In the genomic region with DNA sequence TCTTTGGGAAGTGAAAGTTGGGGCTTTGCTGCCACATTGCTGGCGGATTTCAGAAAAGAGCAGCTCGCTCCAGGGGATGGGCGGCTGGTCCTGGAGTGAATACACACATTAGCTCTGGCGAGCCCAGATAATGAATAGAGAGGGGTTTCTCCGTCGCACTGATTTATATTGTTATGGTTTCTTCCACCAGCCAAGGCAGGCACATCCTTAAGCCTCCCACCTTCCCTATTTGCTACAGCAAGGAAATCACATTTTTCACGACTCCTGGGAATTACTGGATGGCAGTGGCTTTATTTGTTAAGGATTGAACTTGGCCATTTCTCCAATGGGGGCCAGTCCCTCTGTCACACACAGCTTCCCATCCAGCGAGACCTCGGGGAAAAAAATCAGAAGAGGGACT, we compare ENCODE assay signal across 28 mouse cellular contexts.
DNase-seq lines count a peak whose midpoint lies in the region; ATAC-seq and TF ChIP-seq lines count a peak whose summit lies in the region.
"Had no signal": no experiment of that assay in that cellular context is flagged by ENCODE, and none has a peak within 500 bp of the region (broad histone marks: within the 10 kb centered on the region; RNA-seq: fewer than 3 reads in every experiment).

No protein-coding gene starts in this region.

- no peaks in the 10 kb centered on the region for H3K36me3 ChIP-seq in forebrain, embryonic 14.5 days (ENCODE audit: control insufficient read depth, insufficient read depth, low read length)
- no peaks in the 10 kb centered on the region for H3K36me3 ChIP-seq in forebrain, embryonic 12.5 days (replicated peaks)
- H3K36me3 ChIP-seq in midbrain, embryonic 13.5 days, result no peaks in the 10 kb centered on the region
- no peaks in the 10 kb centered on the region for H3K36me3 ChIP-seq in midbrain, postnatal 0 days (ENCODE audit: insufficient read depth, low read length)
- H3K36me3 ChIP-seq: embryonic facial prominence, embryonic 12.5 days; heart, embryonic 12.5 days; liver, embryonic 12.5 days; stomach, embryonic 15.5 days had no signal

- H3K4me3 ChIP-seq in forebrain, embryonic 14.5 days (ENCODE audit: low read depth, low read length), result no peak overlapping the region
- no peak overlapping the region for H3K4me3 ChIP-seq in forebrain, embryonic 12.5 days (replicated peaks)
- H3K4me3 ChIP-seq in midbrain, embryonic 13.5 days (replicated peaks), result no peak overlapping the region
- H3K4me3 ChIP-seq in midbrain, postnatal 0 days (ENCODE audit: low read depth, low read length), result no peak overlapping the region
- H3K4me3 ChIP-seq: embryonic facial prominence, embryonic 12.5 days; heart, adult 2 months; heart, embryonic 12.5 days; liver, embryonic 12.5 days; megakaryocyte, embryonic 14.5 days; stomach, embryonic 15.5 days had no signal

- H3K27me3 ChIP-seq in forebrain, embryonic 14.5 days (replicated peaks; ENCODE audit: control insufficient read depth, insufficient read depth, low read length), result no peaks in the 10 kb centered on the region
- peaks cover 15% of the 10 kb centered on the region; the same call in 1 of the 2 replicates for H3K27me3 ChIP-seq in forebrain, embryonic 12.5 days
- H3K27me3 ChIP-seq in midbrain, embryonic 13.5 days, result peaks cover 10% of the 10 kb centered on the region; the same call in 1 of the 2 replicates
- H3K27me3 ChIP-seq in midbrain, postnatal 0 days (ENCODE audit: insufficient read depth, low read length), result no peaks in the 10 kb centered on the region
- H3K27me3 ChIP-seq: embryonic facial prominence, embryonic 12.5 days; Patski; stomach, embryonic 15.5 days had no signal

- H3K4me1 ChIP-seq in forebrain, embryonic 14.5 days (ENCODE audit: control insufficient read depth, insufficient read depth, low read length), result peaks cover 20% of the 10 kb centered on the region
- H3K4me1 ChIP-seq in forebrain, embryonic 12.5 days, result peaks cover 45% of the 10 kb centered on the region
- H3K4me1 ChIP-seq in midbrain, embryonic 13.5 days (replicated peaks), result peaks cover 52% of the 10 kb centered on the region
- H3K4me1 ChIP-seq in midbrain, postnatal 0 days (ENCODE audit: insufficient read depth, low read length), result no peaks in the 10 kb centered on the region
- H3K4me1 ChIP-seq: liver, embryonic 12.5 days had no signal

- H3K9ac ChIP-seq in forebrain, embryonic 14.5 days (ENCODE audit: low read length), result 0 out of 2 replicates have a peak overlapping the region, but pooled peaks have one; percentile 13
- H3K9ac ChIP-seq in forebrain, embryonic 12.5 days, result no peak overlapping the region
- 0 out of 2 replicates have a peak overlapping the region, but pooled peaks have one; percentile 34 for H3K9ac ChIP-seq in midbrain, embryonic 13.5 days (replicated peaks)
- no peak overlapping the region for H3K9ac ChIP-seq in midbrain, postnatal 0 days (replicated peaks; ENCODE audit: low read length, poor library complexity, severe bottlenecking)
- H3K9ac ChIP-seq: embryonic facial prominence, embryonic 12.5 days; heart, embryonic 12.5 days; liver, embryonic 12.5 days; liver, postnatal 0 days; stomach, embryonic 15.5 days had no signal

- H3K9me3 ChIP-seq in forebrain, embryonic 14.5 days (replicated peaks; ENCODE audit: control insufficient read depth, low read length), result no peaks in the 10 kb centered on the region
- H3K9me3 ChIP-seq in forebrain, embryonic 12.5 days, result no peaks in the 10 kb centered on the region
- no peaks in the 10 kb centered on the region for H3K9me3 ChIP-seq in midbrain, embryonic 13.5 days
- no peaks in the 10 kb centered on the region for H3K9me3 ChIP-seq in midbrain, postnatal 0 days (ENCODE audit: low read length)
- H3K9me3 ChIP-seq: embryonic facial prominence, embryonic 12.5 days; heart, embryonic 12.5 days; liver, embryonic 12.5 days; megakaryocyte, embryonic 14.5 days; stomach, embryonic 15.5 days had no signal

- TF ChIP-seq POLR2A in brain, embryonic 14.5 days (IDR thresholded peaks at IDR 0.05; ENCODE audit: borderline replicate concordance, extremely low read depth, insufficient read depth, insufficient read length, poor library complexity, severe bottlenecking), result no peak

- no peak for DNase-seq in forebrain, embryonic 14.5 days (ENCODE audit: low spot score)
- DNase-seq in midbrain, postnatal 0 days (ENCODE audit: low spot score), result no peak
- DNase-seq in brain, embryonic 14.5 days (ENCODE audit: low read depth), result peak; percentile 53
- peak; percentile 57 for DNase-seq in mesoderm, embryonic 11.5 days (ENCODE audit: low read depth, low spot score)
- no peak for DNase-seq in right cerebral cortex, postnatal 14 days
- no peak for DNase-seq in frontal cortex, postnatal 36 days (ENCODE audit: low spot score in 2 of 2)
- DNase-seq: adrenal gland, postnatal 14 days; cerebellum, adult 11-12 months; cerebellum, adult 9-11 months; heart, adult 2 months; heart, postnatal 4 days; kidney, adult 2 months; left cerebral cortex, postnatal 4 days; liver, postnatal 0 days; lung, postnatal 4 days; retina, postnatal 1 day; right cerebral cortex, postnatal 25 days; thymus, postnatal 14 days had no signal

- no peak for ATAC-seq in forebrain, embryonic 14.5 days
- no peak for ATAC-seq in forebrain, embryonic 12.5 days (ENCODE audit: low FRiP score)
- ATAC-seq in midbrain, embryonic 13.5 days, result no peak
- no peak for ATAC-seq in midbrain, postnatal 0 days (ENCODE audit: low FRiP score)
- ATAC-seq: forebrain, embryonic 16.5 days; inflammation-experienced regulatory T-cells, adult 6 months; liver, embryonic 12.5 days; liver, postnatal 0 days; Patski had no signal

- TF ChIP-seq CTCF in midbrain, postnatal 0 days (IDR thresholded peaks at IDR 0.05), result no peak
- no peak for TF ChIP-seq CTCF in brain, embryonic 14.5 days (IDR thresholded peaks at IDR 0.05; ENCODE audit: borderline replicate concordance, extremely low read depth, insufficient read depth, insufficient read length)

- H3K4me2 ChIP-seq in forebrain, embryonic 14.5 days (ENCODE audit: low read length), result no peak overlapping the region
- H3K4me2 ChIP-seq in forebrain, embryonic 12.5 days, result no peak overlapping the region
- no peak overlapping the region for H3K4me2 ChIP-seq in midbrain, embryonic 13.5 days (replicated peaks)
- no peak overlapping the region for H3K4me2 ChIP-seq in midbrain, postnatal 0 days (ENCODE audit: low read depth, low read length, poor library complexity, severe bottlenecking)
- H3K4me2 ChIP-seq: embryonic facial prominence, embryonic 12.5 days; heart, embryonic 12.5 days; liver, embryonic 12.5 days; stomach, embryonic 15.5 days had no signal

- no peak overlapping the region for H3K27ac ChIP-seq in forebrain, embryonic 14.5 days (ENCODE audit: low read depth, low read length)
- H3K27ac ChIP-seq in forebrain, embryonic 12.5 days, result no peak overlapping the region
- peak overlapping the region; percentile 55; the same call in 1 of the 2 replicates for H3K27ac ChIP-seq in midbrain, embryonic 13.5 days
- no peak overlapping the region for H3K27ac ChIP-seq in midbrain, postnatal 0 days (ENCODE audit: low read depth, low read length)
- H3K27ac ChIP-seq: embryonic facial prominence, embryonic 12.5 days; heart, adult 2 months; liver, embryonic 12.5 days; stomach, embryonic 15.5 days had no signal

- 28% methylated on average over 9 of the region's 9 CpGs for WGBS in forebrain, embryonic 14.5 days
- WGBS in forebrain, embryonic 12.5 days, result 37% methylated on average over 9 of the region's 9 CpGs
- 26% methylated on average over 9 of the region's 9 CpGs for WGBS in midbrain, embryonic 13.5 days
- 33% methylated on average over 9 of the region's 9 CpGs for WGBS in midbrain, postnatal 0 days

Comparison
In these comparisons a context has a peak if more than half of its experiments do, and no peak if none do; other contexts are left out.
1. H3K9ac ChIP-seq: peak in forebrain, embryonic 14.5 days (single experiment) and midbrain, embryonic 13.5 days (single experiment); none in forebrain, embryonic 12.5 days (single experiment) and midbrain, postnatal 0 days (single experiment).
2. DNase-seq: peak in brain, embryonic 14.5 days (single experiment) and mesoderm, embryonic 11.5 days (single experiment); none in forebrain, embryonic 14.5 days (single experiment), midbrain, postnatal 0 days (single experiment), right cerebral cortex, postnatal 14 days (single experiment) and frontal cortex, postnatal 36 days (0 of 2).